Mouse (Mus musculus): Measurements from ENCODE around the gene Cir1.

DNA sequence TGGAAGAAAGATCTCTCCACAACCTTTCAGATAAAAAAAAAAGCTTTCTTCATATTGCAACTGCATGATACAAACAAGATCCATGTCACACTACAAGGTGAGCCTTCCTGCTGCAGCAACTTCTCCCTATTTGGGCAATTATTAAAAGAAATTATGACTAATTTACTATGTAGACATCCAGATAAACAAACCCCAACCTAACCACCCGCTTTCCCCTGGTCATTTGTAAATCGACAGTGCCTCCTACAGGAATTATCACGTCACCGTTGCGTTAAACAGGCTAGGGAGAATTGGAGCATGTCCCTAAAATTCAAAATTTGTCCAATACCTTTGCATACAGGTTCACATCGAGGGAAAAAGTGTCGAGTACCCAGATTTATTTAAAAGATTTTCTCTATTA lies 30.8 kb downstream of the Cir1 start:
- TF ChIP-seq CTCF (conservative IDR thresholded peaks at IDR 0.05; ENCODE audit: insufficient read depth, insufficient read length, low read depth, low read length) (0 out of 2 replicates have a peak, but pooled peaks have one; percentile 6), POLR2A (IDR thresholded peaks at IDR 0.05; ENCODE audit: low read depth, low read length) (no peak)

All from kidney, adult 2 months (tissue).